Mouse (Mus musculus): ENCODE measurements around the gene Pdgfc. TPM values are rescaled to one million over a fixed set of nuclear protein-coding genes. Genes with fewer than 3 reads are reported as not detected.

Gene Pdgfc
- polyA plus RNA-seq, 1 experiment, result 1.3 TPM

- Histone ChIP-seq H3K4me1 (ENCODE audit: control insufficient read depth, insufficient read depth, low read length) (no peaks in the 10 kb centered on the region), H3K4me3 (replicated peaks; ENCODE audit: extremely low read depth, low read depth, low read length) (no peak overlapping the region)
- 62% methylated on average over 9 of the region's 9 CpGs for WGBS
- no peak for DNase-seq
- no peak for TF ChIP-seq CTCF (IDR thresholded peaks at IDR 0.05; ENCODE audit: insufficient read depth, low read length)
- TF ChIP-seq POLR2A (IDR thresholded peaks at IDR 0.05; ENCODE audit: borderline replicate concordance, extremely low read depth, low read depth, low read length), result no peak
Measured at GRCm38 (mm10) chr3:81025568-81026213, 10.5 kb upstream of the Pdgfc start.

DNA sequence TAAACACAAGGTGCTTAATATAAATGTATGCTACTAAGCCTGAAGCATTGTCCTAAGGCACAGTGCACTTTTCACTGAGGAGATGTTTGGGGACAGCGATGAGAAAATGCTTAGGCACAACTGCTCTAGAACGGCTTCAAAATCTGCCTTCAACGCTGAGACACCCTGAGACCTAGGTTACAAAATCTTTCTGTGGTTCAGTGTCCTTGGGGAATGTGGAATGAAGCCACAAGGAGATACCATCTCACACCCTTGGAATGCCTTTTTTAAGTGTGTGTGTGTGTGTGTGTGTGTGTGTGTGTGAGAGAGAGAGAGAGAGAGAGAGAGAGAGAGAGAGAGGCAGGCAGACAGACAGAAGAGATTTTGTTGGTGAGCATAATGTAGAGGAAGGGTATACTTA lies 7.9 kb upstream of the Pdgfc start:
- 79% methylated on average over 3 of the region's 3 CpGs for WGBS
- no peak for DNase-seq
- TF ChIP-seq CTCF (IDR thresholded peaks at IDR 0.05; ENCODE audit: insufficient read depth, low read length), result no peak
- TF ChIP-seq POLR2A (IDR thresholded peaks at IDR 0.05; ENCODE audit: borderline replicate concordance, extremely low read depth, low read depth, low read length), result no peak
- Histone ChIP-seq H3K4me1 (ENCODE audit: control insufficient read depth, insufficient read depth, low read length) (no peaks in the 10 kb centered on the region), H3K4me3 (replicated peaks; ENCODE audit: extremely low read depth, low read depth, low read length) (no peak overlapping the region)

GRCm38 (mm10) chr3:81029321-81029720 lies 6.9 kb upstream of the Pdgfc start:
- H3K4me1 ChIP-seq (ENCODE audit: control insufficient read depth, insufficient read depth, low read length), result no peaks in the 10 kb centered on the region
- no peak overlapping the region for H3K4me3 ChIP-seq (replicated peaks; ENCODE audit: extremely low read depth, low read depth, low read length)
- TF ChIP-seq CTCF (IDR thresholded peaks at IDR 0.05; ENCODE audit: insufficient read depth, low read length) (no peak), POLR2A (IDR thresholded peaks at IDR 0.05; ENCODE audit: borderline replicate concordance, extremely low read depth, low read depth, low read length) (no peak)
- WGBS, result 67% methylated on average over 4 of the region's 4 CpGs
- DNase-seq, result no peak

DNA sequence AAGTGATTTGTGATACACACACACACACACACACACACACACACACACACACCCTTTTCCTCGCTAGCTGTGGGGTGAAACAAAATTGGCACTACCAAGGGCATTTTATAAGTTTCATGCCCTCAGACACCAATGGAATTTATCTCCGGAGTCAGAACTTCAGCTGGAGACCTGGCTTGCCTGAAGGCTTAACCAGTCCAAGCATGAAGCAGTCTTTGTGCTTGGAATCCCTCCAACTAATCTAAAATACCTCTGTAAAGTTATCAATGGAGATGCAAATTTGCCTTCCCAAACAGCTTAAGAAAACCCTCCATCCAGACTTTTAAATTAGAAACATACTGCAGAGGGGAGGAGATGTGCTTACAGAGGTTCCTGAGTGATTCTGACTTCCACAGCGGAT lies 6.3 kb upstream of the Pdgfc start:
- no peaks in the 10 kb centered on the region for H3K4me1 ChIP-seq (ENCODE audit: control insufficient read depth, insufficient read depth, low read length)
- H3K4me3 ChIP-seq (replicated peaks; ENCODE audit: extremely low read depth, low read depth, low read length), result no peak overlapping the region
- no peak for DNase-seq
- no peak for TF ChIP-seq POLR2A (IDR thresholded peaks at IDR 0.05; ENCODE audit: borderline replicate concordance, extremely low read depth, low read depth, low read length)
- no peak for TF ChIP-seq CTCF (IDR thresholded peaks at IDR 0.05; ENCODE audit: insufficient read depth, low read length)
- WGBS, result 77% methylated on average over 3 of the region's 3 CpGs

GRCm38 (mm10) chr3:81030311-81030710 lies 5.9 kb upstream of the Pdgfc start:
- no peak for DNase-seq
- Histone ChIP-seq H3K4me1 (ENCODE audit: control insufficient read depth, insufficient read depth, low read length) (no peaks in the 10 kb centered on the region), H3K4me3 (replicated peaks; ENCODE audit: extremely low read depth, low read depth, low read length) (no peak overlapping the region)
- WGBS, result 80% methylated on average over 2 of the region's 2 CpGs
- TF ChIP-seq CTCF (IDR thresholded peaks at IDR 0.05; ENCODE audit: insufficient read depth, low read length), result no peak
- no peak for TF ChIP-seq POLR2A (IDR thresholded peaks at IDR 0.05; ENCODE audit: borderline replicate concordance, extremely low read depth, low read depth, low read length)

DNA sequence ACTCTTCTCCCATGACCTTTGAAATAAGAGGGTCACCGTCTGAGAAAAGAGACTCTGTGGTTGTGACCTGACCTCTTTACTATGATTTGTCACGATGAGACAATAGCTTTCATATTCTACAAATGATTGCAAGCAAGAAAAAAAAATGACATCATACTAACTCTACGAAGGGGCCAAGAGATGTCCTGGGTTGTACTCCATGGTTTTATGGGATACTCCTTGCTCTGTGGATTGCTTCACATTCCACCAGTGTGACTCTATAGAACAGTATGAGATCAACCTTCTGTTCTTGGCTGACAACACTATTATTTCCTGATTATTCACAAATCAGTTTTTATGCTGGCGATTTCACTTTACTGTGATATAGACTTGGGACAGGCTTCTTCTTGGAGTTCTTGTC lies 4.2 kb upstream of the Pdgfc start:
- 64% methylated on average over 4 of the region's 4 CpGs for WGBS
- Histone ChIP-seq H3K4me1 (ENCODE audit: control insufficient read depth, insufficient read depth, low read length) (no peaks in the 10 kb centered on the region), H3K4me3 (replicated peaks; ENCODE audit: extremely low read depth, low read depth, low read length) (no peak overlapping the region)
- TF ChIP-seq POLR2A (IDR thresholded peaks at IDR 0.05; ENCODE audit: borderline replicate concordance, extremely low read depth, low read depth, low read length) (no peak), CTCF (IDR thresholded peaks at IDR 0.05; ENCODE audit: insufficient read depth, low read length) (no peak)
- no peak for DNase-seq

DNA sequence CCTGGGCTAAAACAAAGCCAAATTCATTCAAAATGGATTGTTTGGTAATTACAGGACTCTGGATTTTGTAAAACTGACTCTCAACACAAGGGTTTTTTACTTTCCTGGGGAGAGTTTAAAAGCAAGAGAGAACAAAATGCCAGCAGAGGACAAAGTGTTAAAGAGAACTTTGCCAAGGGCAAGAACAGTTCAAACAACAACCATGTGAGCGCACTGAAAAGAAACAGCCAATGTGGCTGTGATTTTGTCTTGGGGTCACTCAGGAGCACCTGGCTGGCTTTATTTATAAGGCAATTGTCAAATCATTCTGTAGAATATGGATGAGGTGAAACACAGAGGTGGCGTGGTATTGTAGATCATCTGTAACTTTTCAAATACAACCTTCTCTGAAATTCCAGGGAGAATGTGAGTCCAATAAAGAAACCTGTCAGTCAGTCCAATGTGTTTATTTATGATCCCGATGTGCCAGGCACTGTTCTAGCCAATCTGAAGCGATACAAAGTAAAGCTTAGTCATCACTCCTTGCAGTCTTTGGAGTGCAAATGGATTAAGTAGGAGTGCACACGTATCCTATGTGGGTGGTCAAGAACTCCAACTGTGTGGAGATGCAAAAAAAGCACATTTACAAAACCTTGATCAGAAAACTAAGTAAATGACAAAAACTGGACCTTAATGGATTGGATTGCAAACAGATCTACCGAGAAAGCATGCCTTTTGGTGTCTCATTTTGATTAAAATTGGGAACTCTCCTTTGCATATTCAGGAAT lies 1.7 kb upstream of the Pdgfc start:
- TF ChIP-seq CTCF (IDR thresholded peaks at IDR 0.05; ENCODE audit: insufficient read depth, low read length) (no peak), POLR2A (IDR thresholded peaks at IDR 0.05; ENCODE audit: borderline replicate concordance, extremely low read depth, low read depth, low read length) (no peak)
- Histone ChIP-seq H3K4me1 (ENCODE audit: control insufficient read depth, insufficient read depth, low read length) (0 out of 2 replicates have a peak, but pooled peaks cover 3% of the 10 kb centered on the region), H3K4me3 (replicated peaks; ENCODE audit: extremely low read depth, low read depth, low read length) (no peak overlapping the region)
- no peak for DNase-seq
- WGBS, result 53% methylated on average over 6 of the region's 6 CpGs

DNA sequence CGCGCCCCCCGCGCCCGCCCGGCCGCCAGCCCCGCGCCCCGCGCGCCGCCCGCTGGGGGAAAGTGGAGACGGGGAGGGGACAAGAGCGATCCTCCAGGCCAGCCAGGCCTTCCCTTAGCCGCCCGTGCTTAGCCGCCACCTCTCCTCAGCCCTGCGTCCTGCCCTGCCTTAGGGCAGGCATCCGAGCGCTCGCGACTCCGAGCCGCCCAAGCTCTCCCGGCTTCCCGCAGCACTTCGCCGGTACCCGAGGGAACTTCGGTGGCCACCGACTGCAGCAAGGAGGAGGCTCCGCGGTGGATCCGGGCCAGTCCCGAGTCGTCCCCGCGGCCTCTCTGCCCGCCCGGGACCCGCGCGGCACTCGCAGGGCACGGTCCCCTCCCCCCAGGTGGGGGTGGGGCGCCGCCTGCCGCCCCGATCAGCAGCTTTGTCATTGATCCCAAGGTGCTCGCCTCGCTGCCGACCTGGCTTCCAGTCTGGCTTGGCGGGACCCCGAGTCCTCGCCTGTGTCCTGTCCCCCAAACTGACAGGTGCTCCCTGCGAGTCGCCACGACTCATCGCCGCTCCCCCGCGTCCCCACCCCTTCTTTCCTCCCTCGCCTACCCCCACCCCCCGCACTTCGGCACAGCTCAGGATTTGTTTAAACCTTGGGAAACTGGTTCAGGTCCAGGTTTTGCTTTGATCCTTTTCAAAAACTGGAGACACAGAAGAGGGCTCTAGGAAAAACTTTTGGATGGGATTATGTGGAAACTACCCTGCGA lies 517 bp downstream of the Pdgfc start:
- DNase-seq, result peak; percentile 55
- Histone ChIP-seq H3K4me1 (ENCODE audit: control insufficient read depth, insufficient read depth, low read length) (0 out of 2 replicates have a peak, but pooled peaks cover 3% of the 10 kb centered on the region), H3K4me3 (replicated peaks; ENCODE audit: extremely low read depth, low read depth, low read length) (peak overlapping the region; percentile 57)
- no peak for TF ChIP-seq CTCF (IDR thresholded peaks at IDR 0.05; ENCODE audit: insufficient read depth, low read length)
- TF ChIP-seq POLR2A (IDR thresholded peaks at IDR 0.05; ENCODE audit: borderline replicate concordance, extremely low read depth, low read depth, low read length), result no peak
- 1% methylated on average over 66 of the region's 68 CpGs for WGBS

- peak; percentile 36 for DNase-seq
- WGBS, result 2% methylated on average over 34 of the region's 34 CpGs
- TF ChIP-seq CTCF (IDR thresholded peaks at IDR 0.05; ENCODE audit: insufficient read depth, low read length), result no peak
- no peak for TF ChIP-seq POLR2A (IDR thresholded peaks at IDR 0.05; ENCODE audit: borderline replicate concordance, extremely low read depth, low read depth, low read length)
- Histone ChIP-seq H3K4me1 (ENCODE audit: control insufficient read depth, insufficient read depth, low read length) (0 out of 2 replicates have a peak, but pooled peaks cover 3% of the 10 kb centered on the region), H3K4me3 (replicated peaks; ENCODE audit: extremely low read depth, low read depth, low read length) (peak overlapping the region; percentile 48)
Measured at GRCm38 (mm10) chr3:81037312-81037859, 1.2 kb downstream of the Pdgfc start.

All from lung, adult 2 months (tissue).